Mouse (Mus musculus): Measurements from ENCODE around the gene Tbx3. TPM values are rescaled to one million over a fixed set of nuclear protein-coding genes. Genes with fewer than 3 reads are reported as not detected.

The Tbx3 gene
- polyA plus RNA-seq, 1 experiment from 2014 or later = not detected

DNA sequence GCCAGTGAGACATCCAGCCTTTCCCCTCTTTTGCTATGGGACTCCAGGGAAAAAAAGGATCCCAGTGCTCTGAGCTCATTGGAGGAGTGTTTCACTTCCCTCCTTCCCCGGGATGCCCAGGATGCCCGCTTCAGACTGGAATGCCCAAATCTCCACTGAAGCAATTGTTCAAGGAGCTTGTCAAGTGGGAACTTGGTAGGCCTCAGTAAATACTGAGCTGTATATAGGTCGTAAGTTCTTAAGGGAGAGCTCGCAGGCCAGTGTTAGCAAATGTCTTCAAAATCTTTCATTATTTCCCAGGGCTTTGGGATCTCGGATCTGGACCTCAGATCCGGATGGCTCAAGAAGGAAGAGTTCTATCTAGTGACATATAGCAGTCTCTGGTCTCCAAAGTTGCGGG is 14.1 kb upstream of the Tbx3 start:
- no peaks in the 10 kb centered on the region for H3K36me3 ChIP-seq (ENCODE audit: inconsistent target)
- 38% methylated on average over 7 of the region's 7 CpGs for WGBS (ENCODE audit: missing documents)
- H3K79me2 ChIP-seq (ENCODE audit: inconsistent target) = no peaks in the 10 kb centered on the region
- H3K4me3 ChIP-seq (ENCODE audit: inconsistent target) = no peak overlapping the region
- no peak overlapping the region for H3K27ac ChIP-seq

DNA sequence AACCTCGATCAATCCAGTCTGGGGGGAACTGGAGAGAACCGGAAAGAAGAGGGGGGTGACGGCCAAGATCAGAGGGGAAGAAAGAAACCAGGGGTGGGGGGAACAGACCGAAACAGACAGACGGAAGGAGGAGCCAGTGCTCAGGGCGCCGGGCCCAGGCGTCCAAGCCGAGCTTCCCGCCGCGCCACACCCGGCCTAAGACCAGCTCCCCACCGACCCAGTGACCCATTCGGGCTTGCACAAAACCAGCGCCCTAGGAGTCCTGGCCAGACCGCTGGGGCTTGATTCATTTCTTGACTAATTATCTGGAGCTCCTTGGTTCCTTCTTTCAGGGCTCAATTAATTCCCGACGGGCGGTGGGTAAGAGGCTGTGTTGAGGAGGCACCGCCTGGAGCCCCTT is 13.6 kb upstream of the Tbx3 start:
- H3K36me3 ChIP-seq (ENCODE audit: inconsistent target) = no peaks in the 10 kb centered on the region
- WGBS (ENCODE audit: missing documents) = 7% methylated on average over 18 of the region's 21 CpGs
- H3K27ac ChIP-seq = no peak overlapping the region
- H3K4me3 ChIP-seq (ENCODE audit: inconsistent target) = no peak overlapping the region
- H3K79me2 ChIP-seq (ENCODE audit: inconsistent target) = no peaks in the 10 kb centered on the region

DNA sequence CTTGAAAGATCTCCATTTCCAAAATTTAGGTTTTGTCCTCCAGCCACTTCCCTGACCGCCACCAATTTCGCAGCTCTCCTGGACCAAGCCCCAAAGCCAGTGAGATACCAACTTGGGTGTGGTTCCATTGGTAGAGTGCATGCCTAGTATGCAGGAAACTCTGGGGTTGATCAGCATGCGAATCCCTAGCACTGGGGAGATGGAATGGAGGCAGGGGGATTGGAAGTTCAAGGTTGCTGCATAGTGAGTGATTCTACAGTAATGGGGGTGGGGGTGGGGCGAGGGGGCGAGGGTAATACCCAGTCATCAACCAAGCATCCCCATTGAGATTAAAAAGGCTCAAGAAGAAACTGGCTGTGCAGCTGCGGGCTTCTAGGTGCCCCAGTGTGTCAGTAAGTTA is 13.1 kb upstream of the Tbx3 start:
- WGBS (ENCODE audit: missing documents) = 12% methylated on average over 6 of the region's 6 CpGs
- Histone ChIP-seq H3K36me3 (ENCODE audit: inconsistent target) (no peaks in the 10 kb centered on the region), H3K79me2 (ENCODE audit: inconsistent target) (no peaks in the 10 kb centered on the region), H3K27ac (no peak overlapping the region), H3K4me3 (ENCODE audit: inconsistent target) (no peak overlapping the region)

GRCm38 (mm10) chr5:119657804-119658203 is 12.7 kb upstream of the Tbx3 start:
- no peaks in the 10 kb centered on the region for H3K36me3 ChIP-seq (ENCODE audit: inconsistent target)
- no peak overlapping the region for H3K4me3 ChIP-seq (ENCODE audit: inconsistent target)
- no peaks in the 10 kb centered on the region for H3K79me2 ChIP-seq (ENCODE audit: inconsistent target)
- H3K27ac ChIP-seq = no peak overlapping the region
- WGBS (ENCODE audit: missing documents) = 10% methylated on average over 6 of the region's 6 CpGs

DNA sequence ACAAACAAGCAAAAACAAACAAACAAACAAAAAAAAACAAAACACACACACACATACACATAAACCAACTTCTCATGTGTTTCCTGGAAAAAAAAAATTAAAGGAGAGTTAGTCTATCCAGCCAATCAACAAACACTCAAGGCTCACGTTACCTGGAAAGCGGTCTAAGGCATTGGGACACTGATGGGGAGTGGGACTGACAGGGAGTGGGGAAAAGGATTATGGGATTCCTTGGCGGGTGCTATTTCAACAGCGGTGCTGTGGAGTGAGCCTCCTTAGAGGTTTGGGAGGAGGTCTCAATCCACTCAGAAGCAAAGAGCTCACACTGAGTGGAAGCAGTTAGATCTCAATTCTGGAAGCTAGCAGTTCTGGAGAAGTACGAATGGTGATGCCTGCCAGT is 12.1 kb upstream of the Tbx3 start:
- Histone ChIP-seq H3K79me2 (ENCODE audit: inconsistent target) (no peaks in the 10 kb centered on the region), H3K36me3 (ENCODE audit: inconsistent target) (no peaks in the 10 kb centered on the region), H3K27ac (no peak overlapping the region), H3K4me3 (ENCODE audit: inconsistent target) (no peak overlapping the region)
- WGBS (ENCODE audit: missing documents) = 22% methylated on average over 5 of the region's 5 CpGs

- Histone ChIP-seq H3K4me3 (ENCODE audit: inconsistent target) (no peak overlapping the region), H3K79me2 (ENCODE audit: inconsistent target) (no peaks in the 10 kb centered on the region), H3K36me3 (ENCODE audit: inconsistent target) (no peaks in the 10 kb centered on the region), H3K27ac (no peak overlapping the region)
- WGBS (ENCODE audit: missing documents) = 7% methylated on average over 3 of the region's 3 CpGs
Observed at GRCm38 (mm10) chr5:119659041-119659440, 11.4 kb upstream of the Tbx3 start.

DNA sequence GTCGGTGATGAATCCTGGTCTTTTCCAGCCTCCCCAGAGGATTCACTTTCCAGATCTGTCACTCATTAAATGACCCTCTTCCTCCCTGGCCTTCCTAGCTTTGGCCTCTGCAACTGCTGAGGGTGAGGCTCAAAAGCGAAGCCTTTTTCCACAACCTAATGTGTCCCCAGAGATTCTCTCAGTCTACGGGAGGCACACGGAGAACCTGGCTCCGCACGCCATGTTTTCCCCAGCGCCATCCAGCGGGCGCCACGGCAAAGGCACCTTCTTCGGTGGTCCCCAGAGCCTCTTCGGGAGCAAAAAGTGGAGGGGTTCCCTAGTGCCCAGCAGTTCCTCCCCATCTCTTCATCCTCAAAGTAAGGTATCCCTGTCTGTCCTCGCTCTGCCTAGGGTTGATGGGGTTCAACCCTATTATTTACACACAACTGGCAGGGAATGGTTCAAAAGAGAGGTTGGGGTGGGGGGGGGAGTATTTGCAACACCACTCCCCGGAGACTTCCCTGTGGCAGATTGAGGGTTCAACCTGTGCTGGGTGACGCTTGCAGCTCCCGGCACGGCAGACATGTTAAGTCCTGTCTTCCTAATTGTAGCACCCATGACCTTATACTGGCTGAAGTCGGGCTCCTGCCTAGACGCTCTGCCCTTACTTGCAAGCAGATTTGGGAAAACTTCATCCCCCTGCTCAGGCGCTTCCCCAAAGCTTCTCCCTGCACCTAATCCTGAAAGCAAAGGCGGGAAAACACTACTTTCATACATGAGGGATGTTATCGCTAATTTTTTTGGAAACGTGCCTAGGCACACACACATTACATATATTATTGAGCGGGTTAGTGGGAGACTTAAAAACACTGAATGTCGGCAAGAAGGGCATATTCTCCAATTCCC is 9.7 kb upstream of the Tbx3 start:
- H3K4me3 ChIP-seq (ENCODE audit: inconsistent target) = no peak overlapping the region
- H3K27ac ChIP-seq = no peak overlapping the region
- WGBS (ENCODE audit: missing documents) = 11% methylated on average over 25 of the region's 25 CpGs
- H3K79me2 ChIP-seq (ENCODE audit: inconsistent target) = no peaks in the 10 kb centered on the region
- no peaks in the 10 kb centered on the region for H3K36me3 ChIP-seq (ENCODE audit: inconsistent target)

DNA sequence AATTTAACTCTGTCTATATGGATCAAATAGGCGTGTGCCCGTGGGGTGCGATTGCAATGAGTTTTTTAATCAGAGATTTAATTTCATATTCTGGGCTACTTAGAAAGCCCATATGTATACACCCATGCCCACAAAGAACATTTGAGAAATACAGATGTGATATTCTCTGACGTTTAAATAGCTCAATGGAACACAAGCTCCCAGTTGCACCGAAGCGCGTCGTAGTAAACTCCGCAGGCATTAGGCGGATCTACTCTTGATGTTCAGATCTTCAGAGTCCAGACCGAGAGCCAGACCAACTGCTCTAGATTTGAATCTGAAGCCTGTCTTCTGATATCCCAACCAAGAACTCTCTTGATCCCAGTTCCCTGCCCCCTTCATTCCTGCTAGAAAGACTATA is 9.0 kb upstream of the Tbx3 start:
- Histone ChIP-seq H3K27ac (no peak overlapping the region), H3K36me3 (ENCODE audit: inconsistent target) (no peaks in the 10 kb centered on the region), H3K4me3 (ENCODE audit: inconsistent target) (no peak overlapping the region), H3K79me2 (ENCODE audit: inconsistent target) (no peaks in the 10 kb centered on the region)
- 14% methylated on average over 11 of the region's 11 CpGs for WGBS (ENCODE audit: missing documents)

- no peaks in the 10 kb centered on the region for H3K79me2 ChIP-seq (ENCODE audit: inconsistent target)
- H3K27ac ChIP-seq = no peak overlapping the region
- H3K36me3 ChIP-seq (ENCODE audit: inconsistent target) = no peaks in the 10 kb centered on the region
- H3K4me3 ChIP-seq (ENCODE audit: inconsistent target) = no peak overlapping the region
- 12% methylated on average over 13 of the region's 13 CpGs for WGBS (ENCODE audit: missing documents)
Observed at GRCm38 (mm10) chr5:119662326-119662725, 8.1 kb upstream of the Tbx3 start.

- Histone ChIP-seq H3K79me2 (ENCODE audit: inconsistent target) (no peaks in the 10 kb centered on the region), H3K27ac (no peak overlapping the region), H3K4me3 (ENCODE audit: inconsistent target) (no peak overlapping the region), H3K36me3 (ENCODE audit: inconsistent target) (no peaks in the 10 kb centered on the region)
- WGBS (ENCODE audit: missing documents) = 7% methylated on average over 11 of the region's 12 CpGs
Observed at GRCm38 (mm10) chr5:119662731-119663130, 7.7 kb upstream of the Tbx3 start.

- Histone ChIP-seq H3K27ac (no peak overlapping the region), H3K36me3 (ENCODE audit: inconsistent target) (no peaks in the 10 kb centered on the region), H3K79me2 (ENCODE audit: inconsistent target) (no peaks in the 10 kb centered on the region), H3K4me3 (ENCODE audit: inconsistent target) (no peak overlapping the region)
- WGBS (ENCODE audit: missing documents) = 12% methylated on average over 15 of the region's 15 CpGs
Observed at GRCm38 (mm10) chr5:119663241-119663640, 7.2 kb upstream of the Tbx3 start.

GRCm38 (mm10) chr5:119663747-119664146 is 6.7 kb upstream of the Tbx3 start:
- Histone ChIP-seq H3K27ac (no peak overlapping the region), H3K79me2 (ENCODE audit: inconsistent target) (no peaks in the 10 kb centered on the region), H3K4me3 (ENCODE audit: inconsistent target) (no peak overlapping the region), H3K36me3 (ENCODE audit: inconsistent target) (no peaks in the 10 kb centered on the region)
- WGBS (ENCODE audit: missing documents) = 22% methylated on average over 5 of the region's 5 CpGs

GRCm38 (mm10) chr5:119665739-119666138 is 4.7 kb upstream of the Tbx3 start:
- H3K27ac ChIP-seq = no peak overlapping the region
- no peaks in the 10 kb centered on the region for H3K79me2 ChIP-seq (ENCODE audit: inconsistent target)
- H3K36me3 ChIP-seq (ENCODE audit: inconsistent target) = no peaks in the 10 kb centered on the region
- WGBS (ENCODE audit: missing documents) = 24% methylated on average over 6 of the region's 6 CpGs
- no peak overlapping the region for H3K4me3 ChIP-seq (ENCODE audit: inconsistent target)

DNA sequence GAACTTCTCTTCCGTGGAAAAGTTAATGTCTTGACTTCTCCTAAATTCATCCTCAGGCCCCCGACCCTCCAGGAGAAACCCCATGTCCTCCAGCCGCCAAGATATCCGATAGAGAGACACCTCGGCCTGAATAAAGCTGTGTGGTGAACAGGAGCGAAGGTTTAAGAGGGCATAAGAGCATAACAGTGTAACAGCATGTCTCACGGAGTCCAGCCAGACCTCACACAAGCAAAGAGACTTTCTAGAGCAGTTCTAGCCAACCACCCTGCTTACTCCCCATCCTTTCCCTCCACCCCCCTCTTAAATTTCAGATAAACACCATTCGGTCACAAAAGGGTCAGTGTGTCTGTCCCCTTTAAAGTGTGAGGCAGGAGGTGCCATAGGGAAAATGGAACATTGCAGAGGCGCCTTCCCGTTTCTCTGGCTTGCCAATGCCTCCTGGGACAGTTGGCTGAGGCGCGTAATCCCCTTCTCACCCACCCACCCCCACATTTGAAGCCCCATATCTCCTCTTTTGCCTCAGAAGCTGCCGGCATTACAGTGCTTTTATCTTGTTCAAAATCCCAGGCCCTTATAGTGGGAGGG is 3.0 kb upstream of the Tbx3 start:
- H3K79me2 ChIP-seq (ENCODE audit: inconsistent target) = no peaks in the 10 kb centered on the region
- H3K4me3 ChIP-seq (ENCODE audit: inconsistent target) = no peak overlapping the region
- H3K27ac ChIP-seq = no peak overlapping the region
- 15% methylated on average over 13 of the region's 13 CpGs for WGBS (ENCODE audit: missing documents)
- no peaks in the 10 kb centered on the region for H3K36me3 ChIP-seq (ENCODE audit: inconsistent target)

DNA sequence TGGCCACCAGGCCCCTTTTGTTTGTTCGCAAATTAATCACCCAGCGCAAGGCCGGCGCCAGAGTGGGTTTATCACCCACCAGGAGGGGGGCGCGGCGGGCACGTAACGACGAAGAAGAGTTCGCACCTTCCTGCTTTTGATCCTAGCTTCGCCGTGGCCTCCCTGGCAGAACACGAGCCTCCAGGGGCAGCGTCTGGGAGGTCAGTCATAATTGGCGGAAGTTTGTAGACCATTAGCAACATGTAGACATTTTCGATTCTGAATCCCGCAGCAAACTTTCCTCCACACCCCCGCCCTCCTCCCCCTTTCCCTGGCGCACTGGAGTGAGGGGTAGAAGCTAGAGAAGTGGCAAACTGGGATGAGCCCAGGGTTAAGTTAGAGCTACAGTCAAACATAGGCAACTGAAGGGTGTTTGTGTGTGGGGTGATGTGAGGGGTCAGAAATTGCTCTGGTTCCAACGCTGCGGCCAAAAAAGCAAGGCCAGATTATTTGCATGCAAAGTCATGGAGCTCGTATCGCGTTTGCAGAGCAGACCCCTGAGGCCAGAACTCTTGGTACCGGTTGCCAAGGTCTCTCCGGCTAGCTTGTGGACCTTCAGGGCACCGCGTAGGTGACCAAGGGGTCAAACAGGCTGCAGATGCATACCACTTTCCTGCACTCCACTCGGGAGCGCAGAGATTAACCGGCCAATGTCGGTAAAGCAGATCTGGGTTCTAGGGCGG is 2.1 kb upstream of the Tbx3 start:
- 9% methylated on average over 34 of the region's 34 CpGs for WGBS (ENCODE audit: missing documents)
- no peak overlapping the region for H3K4me3 ChIP-seq (ENCODE audit: inconsistent target)

More for the DNA sequence above, 2.1 kb upstream of the Tbx3 start:
- H3K27ac ChIP-seq = no peak overlapping the region
- no peaks in the 10 kb centered on the region for H3K36me3 ChIP-seq (ENCODE audit: inconsistent target)
- no peaks in the 10 kb centered on the region for H3K79me2 ChIP-seq (ENCODE audit: inconsistent target)

All from macrophage (primary cell).